Mouse (Mus musculus) midbrain, embryonic 16.5 days (tissue): ENCODE measurements around the gene Cant1. TPM values are rescaled to one million over a fixed set of nuclear protein-coding genes. Genes with fewer than 3 reads are reported as not detected.

Experiments
- ATAC-seq: fragments of 200-750 bp; cut with Nextera tagmentation; 2 replicates; pipeline ENCODE4 v1.8.0; 2017; ENCODE audit warnings: moderate TSS enrichment
- H3K27ac ChIP-seq: fragments of 300-500 bp; sonication (generic); 2 replicates; pipeline ENCODE4 v1.5.1; 2014; ENCODE audit warnings: mild to moderate bottlenecking, low read length, mixed read lengths
- H3K27me3 ChIP-seq: fragments of 300-500 bp; sonication (generic); 2 replicates; pipeline ENCODE4 v1.6.1; 2014; ENCODE audit warnings: low read depth, low read length, mixed read lengths; ENCODE audit not compliant: control insufficient read depth, insufficient read depth
- H3K36me3 ChIP-seq: fragments of 300-500 bp; sonication (generic); 2 replicates; pipeline ENCODE4 v1.6.1; 2014; ENCODE audit warnings: mild to moderate bottlenecking, low read length, moderate library complexity, mixed read lengths; ENCODE audit not compliant: control insufficient read depth, insufficient read depth
- H3K4me1 ChIP-seq: fragments of 300-500 bp; sonication (generic); 2 replicates; pipeline ENCODE4 v1.6.1; 2014; ENCODE audit warnings: mild to moderate bottlenecking, low read length, mixed read lengths; ENCODE audit not compliant: control insufficient read depth, insufficient read depth
- H3K4me2 ChIP-seq: fragments of 300-500 bp; sonication (generic); 2 replicates; pipeline ENCODE4 v1.6.1; 2014; ENCODE audit warnings: mild to moderate bottlenecking, low read length, mixed read lengths
- H3K4me3 ChIP-seq: fragments of 300-500 bp; sonication (generic); 2 replicates; pipeline ENCODE4 v1.5.1; 2014; ENCODE audit warnings: low read depth, mild to moderate bottlenecking, low read length, moderate library complexity, mixed read lengths
- H3K9ac ChIP-seq: fragments of 300-500 bp; sonication (generic); 2 replicates; pipeline ENCODE4 v1.6.1; 2014; ENCODE audit warnings: low read depth, low read length, mixed read lengths
- H3K9me3 ChIP-seq: fragments of 300-500 bp; sonication (generic); replicated peaks from 2 replicates; pipeline ENCODE4 v1.6.1; 2014; ENCODE audit warnings: mild to moderate bottlenecking, low read length, mixed read lengths; ENCODE audit not compliant: control insufficient read depth, poor library complexity, severe bottlenecking
- WGBS: fragments of 180-500 bp; shearing (Covaris S2); extraction: QIAGEN DNeasy Blood & Tissue Kit; methylation state at CpG from one replicate; pipeline ENCODE4 v1.1.7; 2014; 5-methylcytosine and 5-hydroxymethylcytosine counted together
- polyA plus RNA-seq: library from polyadenylated mRNA; unstranded; fragments of >200 nt; fragmentation: Nextera tagmentation; extraction: Ambion mirVana; gene quantifications from 2 replicates; pipeline ENCODE4 v1.2.1, GENCODE M21; 2015

Gene Cant1
- polyA plus RNA-seq, 1 experiment from 2014 or later, result 27.8 TPM

GRCm38 (mm10) chr11:118403951-118404899 lies 14.7 kb downstream of the Cant1 start:
- no peak overlapping the region for H3K27ac ChIP-seq
- H3K36me3 ChIP-seq, result peaks cover 18% of the 10 kb centered on the region
- no peaks in the 10 kb centered on the region for H3K9me3 ChIP-seq
- H3K4me2 ChIP-seq, result no peak overlapping the region
- 0 out of 2 replicates have a peak, but pooled peaks cover 2% of the 10 kb centered on the region for H3K4me1 ChIP-seq
- no peak for ATAC-seq
- no peak overlapping the region for H3K4me3 ChIP-seq
- WGBS, result 71% methylated on average over 6 of the region's 6 CpGs
- no peaks in the 10 kb centered on the region for H3K27me3 ChIP-seq
- no peak overlapping the region for H3K9ac ChIP-seq

DNA sequence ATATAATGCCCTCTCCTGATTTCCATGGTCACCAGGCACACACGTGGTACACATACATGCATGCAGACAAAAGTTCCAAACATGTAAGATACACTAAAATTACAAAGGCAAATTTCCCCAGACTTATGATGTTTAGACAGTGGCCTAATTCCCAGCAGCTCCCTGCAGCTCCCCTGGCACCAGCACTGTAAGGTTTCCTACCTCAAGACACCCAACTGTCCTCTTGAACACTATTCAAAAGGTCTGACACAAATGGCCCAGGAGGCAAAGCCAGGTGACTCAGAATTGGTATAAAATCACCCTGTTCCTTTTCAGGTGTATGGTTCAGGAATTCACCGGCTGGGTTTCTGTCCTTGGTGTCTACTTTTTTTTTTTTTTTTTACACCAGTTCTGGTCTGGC lies 15.7 kb downstream of the Cant1 start:
- Histone ChIP-seq H3K4me3 (no peak overlapping the region), H3K9ac (no peak overlapping the region), H3K27me3 (no peaks in the 10 kb centered on the region), H3K36me3 (peaks cover 10% of the 10 kb centered on the region; the same call in 1 of the 2 replicates), H3K27ac (no peak overlapping the region), H3K9me3 (no peaks in the 10 kb centered on the region), H3K4me1 (0 out of 2 replicates have a peak, but pooled peaks cover 2% of the 10 kb centered on the region), H3K4me2 (no peak overlapping the region)
- no peak for ATAC-seq
- WGBS, result 87% methylated on average over 2 of the region's 2 CpGs

GRCm38 (mm10) chr11:118401760-118402280 lies 17.1 kb downstream of the Cant1 start, which contains the start of gene Lgals3bp:
TSS of gene Lgals3bp (minus strand) at chr11:118402092.
- Histone ChIP-seq H3K9ac (peak within 1 kb of the TSS; percentile 38; the same call in 1 of the 2 replicates), H3K4me2 (no peak within 1 kb of the TSS), H3K4me3 (no peak within 1 kb of the TSS), H3K27ac (peak within 1 kb of the TSS; percentile 20; the same call in 1 of the 2 replicates), H3K9me3 (no peaks in the 10 kb centered on the region), H3K27me3 (no peaks in the 10 kb centered on the region), H3K36me3 (no peaks in the 10 kb centered on the region; the same call in 1 of the 2 replicates), H3K4me1 (0 out of 2 replicates have a peak, but pooled peaks cover 2% of the 10 kb centered on the region)
- WGBS, result 57% methylated on average over 7 of the region's 7 CpGs
- ATAC-seq, result no peak

DNA sequence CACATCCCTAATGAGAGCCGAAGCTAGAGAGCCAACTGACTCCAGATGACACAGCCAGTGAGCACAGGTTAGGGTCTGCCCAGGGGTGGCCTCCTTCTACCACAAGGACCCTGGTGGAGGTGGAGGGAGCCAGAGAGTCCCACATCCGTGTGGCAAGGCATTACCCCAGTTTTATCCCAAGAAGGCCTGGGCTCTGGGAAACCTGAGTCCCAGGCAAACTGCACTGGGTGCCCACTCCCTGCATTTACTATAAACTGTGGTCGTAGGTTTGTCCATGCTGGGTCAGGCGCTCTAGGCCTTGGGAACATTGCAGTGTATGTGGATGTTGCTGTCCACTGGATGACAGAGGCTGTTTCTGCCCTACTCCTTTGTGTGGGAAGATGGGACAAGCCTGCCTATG lies 17.7 kb downstream of the Cant1 start:
- Histone ChIP-seq H3K9ac (no peak overlapping the region), H3K4me1 (0 out of 2 replicates have a peak, but pooled peaks cover 2% of the 10 kb centered on the region), H3K27ac (no peak overlapping the region), H3K36me3 (no peaks in the 10 kb centered on the region), H3K4me3 (no peak overlapping the region), H3K27me3 (no peaks in the 10 kb centered on the region), H3K9me3 (no peaks in the 10 kb centered on the region), H3K4me2 (no peak overlapping the region)
- no peak for ATAC-seq
- WGBS, result 90% methylated on average over 4 of the region's 4 CpGs

DNA sequence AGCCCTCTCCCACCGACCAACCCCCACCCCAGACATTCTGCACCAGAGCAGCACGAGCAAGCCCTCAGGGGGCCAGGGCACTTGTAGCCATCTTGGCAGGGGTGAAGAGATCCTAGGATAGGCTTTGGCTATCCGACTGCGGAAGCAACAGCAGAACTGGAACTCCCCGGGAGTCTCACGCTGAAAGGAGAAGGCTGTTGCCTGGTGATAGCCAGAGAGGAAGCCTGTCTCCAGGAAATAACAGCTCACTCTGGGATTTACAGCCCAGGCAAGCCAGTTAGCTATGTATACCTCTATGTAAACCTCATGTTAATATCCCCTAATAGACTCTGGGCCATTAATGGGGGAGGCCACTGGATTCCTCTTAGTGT lies 18.3 kb downstream of the Cant1 start:
- Histone ChIP-seq H3K9ac (no peak overlapping the region), H3K4me2 (no peak overlapping the region), H3K27me3 (no peaks in the 10 kb centered on the region), H3K4me3 (no peak overlapping the region), H3K36me3 (no peaks in the 10 kb centered on the region), H3K4me1 (0 out of 2 replicates have a peak, but pooled peaks cover 2% of the 10 kb centered on the region), H3K9me3 (no peaks in the 10 kb centered on the region), H3K27ac (no peak overlapping the region)
- no peak for ATAC-seq
- WGBS, result 48% methylated on average over 6 of the region's 6 CpGs

DNA sequence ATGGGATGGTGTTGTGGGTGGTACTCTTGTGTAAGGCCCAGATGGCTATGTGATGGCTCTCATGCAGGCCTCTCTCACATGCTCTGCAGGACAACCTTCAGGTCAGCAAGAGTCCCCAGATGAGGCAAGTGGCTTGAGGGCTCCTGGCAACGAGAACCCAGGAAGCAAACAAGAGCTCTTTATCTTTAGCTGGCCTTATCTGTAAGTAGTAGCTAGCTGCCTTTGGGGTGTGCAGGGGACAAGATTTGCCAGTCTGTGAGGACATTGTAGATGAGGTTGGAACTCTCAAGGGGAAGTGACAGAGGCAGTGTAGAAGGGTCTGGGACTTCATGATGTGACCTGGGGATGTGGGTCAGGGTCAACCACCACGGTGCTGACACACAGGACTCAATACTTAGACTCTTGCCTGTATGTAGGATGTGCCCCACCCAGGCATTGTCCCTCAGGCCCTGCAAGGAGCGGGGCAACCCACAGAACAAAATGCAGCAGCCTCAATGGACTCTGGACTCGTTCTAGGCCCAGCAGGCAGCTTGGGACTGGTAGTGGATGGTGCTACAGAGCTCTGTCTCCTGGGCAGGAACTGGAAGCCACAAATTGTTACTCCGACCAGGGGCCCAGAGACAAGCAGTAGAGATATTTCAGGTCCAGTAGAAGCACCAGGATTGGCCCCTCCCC lies 18.9 kb downstream of the Cant1 start:
- Histone ChIP-seq H3K27me3 (no peaks in the 10 kb centered on the region), H3K27ac (no peak overlapping the region), H3K36me3 (no peaks in the 10 kb centered on the region), H3K9ac (no peak overlapping the region), H3K4me2 (no peak overlapping the region), H3K4me1 (0 out of 2 replicates have a peak, but pooled peaks cover 2% of the 10 kb centered on the region), H3K9me3 (no peaks in the 10 kb centered on the region), H3K4me3 (no peak overlapping the region)
- ATAC-seq, result no peak
- 80% methylated on average over 5 of the region's 5 CpGs for WGBS

GRCm38 (mm10) chr11:118397806-118398530 lies 20.9 kb downstream of the Cant1 start:
- 92% methylated on average over 26 of the region's 26 CpGs for WGBS
- ATAC-seq, result no peak
- Histone ChIP-seq H3K36me3 (no peaks in the 10 kb centered on the region), H3K9me3 (no peaks in the 10 kb centered on the region), H3K4me2 (no peak overlapping the region), H3K4me1 (0 out of 2 replicates have a peak, but pooled peaks cover 2% of the 10 kb centered on the region), H3K4me3 (no peak overlapping the region), H3K9ac (no peak overlapping the region), H3K27ac (no peak overlapping the region), H3K27me3 (no peaks in the 10 kb centered on the region)

GRCm38 (mm10) chr11:118394538-118394937 lies 24.3 kb downstream of the Cant1 start:
- no peak overlapping the region for H3K4me2 ChIP-seq
- 55% methylated on average over 6 of the region's 6 CpGs for WGBS
- H3K9ac ChIP-seq, result no peak overlapping the region
- H3K4me1 ChIP-seq, result no peaks in the 10 kb centered on the region
- no peaks in the 10 kb centered on the region for H3K27me3 ChIP-seq
- no peak overlapping the region for H3K4me3 ChIP-seq
- no peak overlapping the region for H3K27ac ChIP-seq
- H3K36me3 ChIP-seq, result no peaks in the 10 kb centered on the region
- no peaks in the 10 kb centered on the region for H3K9me3 ChIP-seq
- no peak for ATAC-seq
